Mouse (Mus musculus) left cerebral cortex, postnatal 25 days (tissue): ENCODE results near the gene Tcirg1. TPM values are rescaled to one million over a fixed set of nuclear protein-coding genes. Genes with fewer than 3 reads are reported as not detected.
A peak's percentile ranks its signal among the peaks of the same experiment; 100 is the strongest.

Experiments
- DNase-seq, 2 experiments: peaks; one replicate each; pipeline ENCODE4 v3.0.0; 2022; ENCODE audit warnings: low spot score in 2 of 2, mixed read lengths in 1 of 2
- intact Hi-C: fragments of 180-260 bp; cut with DNase I; formaldehyde crosslinking; loops from one replicate; pipeline ENCODE4 v1.15.1; 2025
- total RNA-seq, 2 experiments: library from RNA; stranded (reverse); gene quantifications; 2 replicates each; pipeline ENCODE4 v1.2.3; 2021

Gene Tcirg1
- total RNA-seq, 2 experiments from 2014 or later = 15.3 to 16.4 TPM

- peak; percentile 53 to 64 for DNase-seq
- intact Hi-C loops = no loop called here
These were observed 22.4 kb upstream of the Tcirg1 start, which contains the start of gene Aldh3b1 for GRCm38 (mm10) chr19:3929211-3929941. TSS of gene Aldh3b1 (minus strand) at chr19:3929808.

- DNase-seq = no peak
- intact Hi-C loops = no loop called here
These were observed 21.8 kb upstream of the Tcirg1 start for GRCm38 (mm10) chr19:3928779-3929178.

- intact Hi-C loops = no loop called here
- no peak for DNase-seq
These were observed 21.1 kb upstream of the Tcirg1 start for GRCm38 (mm10) chr19:3927989-3928388.

GRCm38 (mm10) chr19:3926685-3927084 lies 19.8 kb upstream of the Tcirg1 start:
- intact Hi-C loops = no loop called here
- DNase-seq = no peak

- no peak for DNase-seq
- intact Hi-C loops = no loop called here
These were observed 19.3 kb upstream of the Tcirg1 start for GRCm38 (mm10) chr19:3926279-3926678.

- intact Hi-C loops = no loop called here
- no peak for DNase-seq
These were observed 18.9 kb upstream of the Tcirg1 start for GRCm38 (mm10) chr19:3925859-3926258.

GRCm38 (mm10) chr19:3924868-3925267 lies 17.9 kb upstream of the Tcirg1 start:
- intact Hi-C loops = no loop called here

GRCm38 (mm10) chr19:3924190-3924589 lies 17.3 kb upstream of the Tcirg1 start:
- no peak for DNase-seq
- intact Hi-C loops = no loop called here

More at GRCm38 (mm10) chr19:3924868-3925267, 17.9 kb upstream of the Tcirg1 start:
- no peak for DNase-seq

GRCm38 (mm10) chr19:3923586-3923985 lies 16.7 kb upstream of the Tcirg1 start:
- no peak for DNase-seq
- intact Hi-C loops = no loop called here

GRCm38 (mm10) chr19:3922661-3923371 lies 15.9 kb upstream of the Tcirg1 start:
- no peak for DNase-seq
- intact Hi-C loops = no loop called here

GRCm38 (mm10) chr19:3919928-3920327 lies 13.0 kb upstream of the Tcirg1 start:
- intact Hi-C loops = no loop called here
- no peak for DNase-seq

GRCm38 (mm10) chr19:3916727-3917126 lies 9.8 kb upstream of the Tcirg1 start:
- DNase-seq = no peak
- intact Hi-C loops = no loop called here

GRCm38 (mm10) chr19:3914535-3914934 lies 7.6 kb upstream of the Tcirg1 start:
- intact Hi-C loops = no loop called here
- DNase-seq = no peak

GRCm38 (mm10) chr19:3913692-3914091 lies 6.8 kb upstream of the Tcirg1 start:
- intact Hi-C loops = no loop called here
- no peak for DNase-seq

GRCm38 (mm10) chr19:3912337-3913204 lies 5.6 kb upstream of the Tcirg1 start, which contains the start of gene Ndufs8:
TSS of gene Ndufs8 (minus strand) at chr19:3912774.
- DNase-seq = peak; percentile 95 to 99
- intact Hi-C loops = loop anchor here (1.0 kb wide), 1 partner anchor 61 kb away; the partner anchor contains the start of gene Chka

- no peak for DNase-seq
- intact Hi-C loops = no loop called here
These were observed 3.3 kb upstream of the Tcirg1 start for GRCm38 (mm10) chr19:3910206-3910605.

- intact Hi-C loops = no loop called here
- DNase-seq = no peak
These were observed 1.1 kb upstream of the Tcirg1 start for GRCm38 (mm10) chr19:3907876-3908660.

GRCm38 (mm10) chr19:3906326-3906725 lies 607 bp downstream of the Tcirg1 start:
- intact Hi-C loops = no loop called here
- DNase-seq = no peak

GRCm38 (mm10) chr19:3905261-3905969 lies 1.5 kb downstream of the Tcirg1 start:
- no peak for DNase-seq
- intact Hi-C loops = no loop called here
